Mouse (Mus musculus): ENCODE measurements at regions not wholly inside any gene's neighbourhood (a gene's known extent, or its start where the extent isn't known, plus 50 kb on each side); places are given as distances from the start of the nearest gene placed in this dataset.

GRCm38 (mm10) chr17:9836995-9837842, 167.7 kb upstream of the Pabpc6 start:
- DNase-seq: no peak

GRCm38 (mm10) chr17:9829895-9830294, 160.4 kb upstream of the Pabpc6 start:
- no peak for DNase-seq

- DNase-seq: no peak
Measured at GRCm38 (mm10) chr17:9821358-9821757, 151.8 kb upstream of the Pabpc6 start.

GRCm38 (mm10) chr17:9817056-9817455, 147.5 kb upstream of the Pabpc6 start:
- DNase-seq: no peak

GRCm38 (mm10) chr17:9797069-9797468, 127.6 kb upstream of the Pabpc6 start:
- DNase-seq: no peak

GRCm38 (mm10) chr17:9796225-9796988, 126.9 kb upstream of the Pabpc6 start:
- DNase-seq: no peak

GRCm38 (mm10) chr17:9778866-9779265, 109.3 kb upstream of the Pabpc6 start:
- no peak for DNase-seq

- DNase-seq: no peak
Measured at GRCm38 (mm10) chr17:9777165-9777564, 107.6 kb upstream of the Pabpc6 start.

GRCm38 (mm10) chr17:9776286-9777016, 106.9 kb upstream of the Pabpc6 start:
- DNase-seq: no peak

GRCm38 (mm10) chr17:9775668-9776151, 106.2 kb upstream of the Pabpc6 start:
- DNase-seq: peak in 1 of 2 experiments; percentile 29

- DNase-seq: no peak
Measured at GRCm38 (mm10) chr17:9774740-9775629, 105.5 kb upstream of the Pabpc6 start.

GRCm38 (mm10) chr17:9773744-9774143, 104.2 kb upstream of the Pabpc6 start:
- DNase-seq: no peak

- no peak for DNase-seq
Measured at GRCm38 (mm10) chr17:9768275-9768674, 98.8 kb upstream of the Pabpc6 start.

- no peak for DNase-seq
Measured at GRCm38 (mm10) chr17:9765680-9766250, 96.2 kb upstream of the Pabpc6 start.

GRCm38 (mm10) chr17:9764701-9765359, 95.3 kb upstream of the Pabpc6 start:
- peak; percentile 58 to 60 for DNase-seq

GRCm38 (mm10) chr17:9764041-9764606, 94.6 kb upstream of the Pabpc6 start:
- DNase-seq: peak in 1 of 2 experiments; percentile 32

GRCm38 (mm10) chr17:9763110-9763509, 93.6 kb upstream of the Pabpc6 start:
- DNase-seq: no peak

GRCm38 (mm10) chr17:9762436-9762835, 92.9 kb upstream of the Pabpc6 start:
- DNase-seq: no peak

GRCm38 (mm10) chr17:9760706-9761059, 91.2 kb upstream of the Pabpc6 start:
- no peak for DNase-seq

- no peak for DNase-seq
Measured at GRCm38 (mm10) chr17:9760026-9760705, 90.6 kb upstream of the Pabpc6 start.

Measured in cerebellum, adult 18-20 months (tissue).